Mouse (Mus musculus) erythroblast, adult 5-6 weeks (primary cell): Measurements from ENCODE around the gene Nacc2. TPM values are rescaled to one million over a fixed set of nuclear protein-coding genes. Genes with fewer than 3 reads are reported as not detected.

Source experiments
- ATAC-seq: replicated peaks from 2 replicates; pipeline ENCODE4 v1.8.0; 2016; ENCODE audit warnings: moderate number of reproducible peaks, mild to moderate bottlenecking, moderate TSS enrichment, inconsistent platforms; ENCODE audit not compliant: poor library complexity, low FRiP score, severe bottlenecking
- total RNA-seq, 2 experiments: library from RNA; stranded (forward) in 1 of 2; stranded (reverse) in 1 of 2; fragments of 150-400 nt in 1 of 2; fragments of 200-764, 138-1000 nt in 1 of 2; gene quantifications; 2 replicates each; pipeline versions ENCODE4 v1.2.3 to v1.2.4; 2015 to 2017; ENCODE audit warnings: low replicate concordance in 2 of 2

Nacc2 gene
- total RNA-seq, 2 experiments from 2014 or later, result 0.77 TPM; not detected in 1

DNA sequence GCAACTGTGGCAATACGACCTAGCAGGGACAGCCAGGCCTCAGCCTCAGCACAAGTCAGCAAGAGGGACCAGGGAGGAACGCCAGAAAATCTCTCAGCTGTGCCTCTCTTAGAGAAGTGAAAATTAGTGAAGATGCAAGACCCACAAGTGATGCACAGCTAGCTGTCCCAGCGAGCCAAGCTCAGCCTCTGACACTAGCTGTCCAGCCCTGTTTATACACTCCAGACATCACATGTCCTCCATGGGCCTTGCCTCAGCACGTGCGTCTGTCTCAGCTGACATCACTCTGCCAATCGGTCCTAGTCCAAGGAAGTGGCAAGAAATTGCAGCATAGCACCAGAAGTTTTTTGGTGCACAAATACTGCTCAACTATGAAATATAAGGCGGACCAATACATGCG lies 16.0 kb downstream of the Nacc2 start:
- ATAC-seq, result no peak

DNA sequence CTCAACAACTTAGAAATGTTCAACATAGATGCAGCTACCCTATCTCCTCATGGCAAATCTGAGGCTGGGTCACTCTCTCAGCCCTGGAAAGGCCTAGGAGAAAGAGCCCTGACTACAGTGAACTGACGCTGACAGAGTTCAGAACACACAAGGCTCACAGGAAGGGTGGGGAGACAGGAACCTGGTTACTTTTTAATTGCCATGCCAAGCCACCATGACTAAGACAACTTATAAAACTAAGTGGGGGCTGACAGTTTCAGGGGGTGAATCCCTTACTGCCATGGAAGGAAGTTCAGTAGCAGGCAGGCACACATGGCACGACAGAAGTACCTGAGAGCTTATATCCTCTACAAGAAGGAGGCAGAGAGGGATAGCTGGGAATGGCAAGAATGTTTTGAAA lies 16.8 kb downstream of the Nacc2 start:
- ATAC-seq, result no peak

DNA sequence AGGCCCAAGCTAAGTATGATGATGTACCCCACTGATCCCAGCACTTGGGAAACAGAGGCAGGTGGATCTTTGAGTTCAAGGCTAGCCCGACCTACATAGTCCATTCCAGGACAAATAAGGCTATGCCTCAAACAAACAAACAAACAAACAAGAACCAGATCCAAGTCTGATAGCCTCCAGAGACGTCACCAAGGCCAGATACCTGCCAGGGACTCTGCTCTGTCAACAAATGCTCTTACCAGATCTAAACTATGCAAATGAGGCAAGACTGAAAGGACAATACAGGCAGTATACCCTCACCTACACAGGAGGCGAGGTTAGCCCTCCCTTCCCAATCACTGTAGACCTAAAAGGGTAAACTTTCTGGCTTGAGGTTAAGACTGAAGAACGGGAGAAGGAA lies 22.7 kb downstream of the Nacc2 start:
- no peak for ATAC-seq

GRCm38 (mm10) chr2:26099851-26100250 lies 23.2 kb downstream of the Nacc2 start:
- no peak for ATAC-seq

- no peak for ATAC-seq
Measured at GRCm38 (mm10) chr2:26099260-26099659, 23.8 kb downstream of the Nacc2 start.

DNA sequence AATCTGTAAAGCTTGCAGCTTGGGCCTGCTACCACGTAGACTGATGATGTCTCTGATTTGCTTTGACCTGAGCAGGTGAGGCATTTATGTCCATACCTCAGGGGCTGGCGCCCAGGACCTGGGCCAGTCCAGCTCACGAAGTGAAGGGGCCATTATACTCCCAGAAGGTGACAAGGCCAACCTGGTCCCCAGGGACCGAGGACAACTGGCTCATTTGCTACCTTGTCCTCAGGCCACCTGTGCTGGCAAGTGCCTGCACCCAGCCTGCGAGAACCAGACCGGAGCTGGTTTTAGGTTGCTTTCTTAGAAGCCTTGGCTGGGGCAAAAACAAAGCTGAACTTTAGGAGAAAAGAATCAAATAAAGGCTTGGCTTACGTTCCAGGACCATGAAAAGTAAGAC lies 29.1 kb downstream of the Nacc2 start:
- no peak for ATAC-seq

GRCm38 (mm10) chr2:26091771-26092393 lies 31.1 kb downstream of the Nacc2 start:
- ATAC-seq, result no peak

DNA sequence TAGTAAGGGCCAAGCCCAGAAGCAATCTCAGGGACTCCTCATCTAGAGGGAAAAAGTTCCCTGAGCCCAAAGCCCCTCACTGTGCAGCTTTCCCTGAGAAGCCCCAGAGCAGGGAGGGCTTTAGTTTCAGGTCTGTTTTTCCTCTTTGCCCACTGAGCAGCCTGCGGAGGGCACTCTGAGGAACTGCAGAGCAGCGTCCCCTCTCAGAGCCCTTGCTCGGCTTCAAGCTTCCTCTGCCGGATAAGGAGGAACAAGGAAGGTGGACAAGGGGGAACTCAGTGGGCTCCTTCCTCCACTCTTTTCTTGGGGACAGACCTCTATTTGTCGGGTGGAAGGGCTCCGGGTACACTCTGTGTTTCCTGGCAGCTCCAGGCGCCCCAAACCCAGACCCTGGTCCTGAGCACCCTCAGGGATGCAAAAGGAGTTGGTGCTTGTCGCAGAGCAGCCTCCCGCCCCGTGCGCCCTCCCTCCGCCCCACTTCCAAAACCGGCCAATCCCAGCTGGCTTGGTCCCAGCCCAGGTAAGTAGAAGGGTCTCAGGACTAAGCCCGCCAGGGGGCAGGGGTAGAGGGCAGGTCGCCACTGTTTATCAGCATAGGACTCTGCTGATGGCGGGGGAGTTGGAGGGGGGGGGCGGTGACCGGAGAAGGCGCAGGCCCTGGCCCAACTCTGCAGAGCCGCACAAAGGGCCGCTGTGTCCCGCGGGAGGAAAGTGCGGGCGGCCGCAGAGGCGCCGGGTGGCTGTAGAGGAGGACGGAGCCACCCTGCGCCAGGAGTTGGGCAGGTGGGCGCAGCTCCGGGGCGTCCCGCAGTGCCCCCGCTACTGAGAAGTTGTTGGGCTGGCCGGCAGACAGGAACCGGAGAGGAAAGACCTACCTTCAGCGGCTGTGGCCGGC lies 31.9 kb downstream of the Nacc2 start:
- no peak for ATAC-seq

- no peak for ATAC-seq
Measured at GRCm38 (mm10) chr2:26089005-26089404, 34.0 kb downstream of the Nacc2 start.

GRCm38 (mm10) chr2:26086926-26087600 lies 36.0 kb downstream of the Nacc2 start:
- ATAC-seq, result peak; percentile 92

- peak; percentile 46 for ATAC-seq
Measured at GRCm38 (mm10) chr2:26086505-26086904, 36.5 kb downstream of the Nacc2 start.

DNA sequence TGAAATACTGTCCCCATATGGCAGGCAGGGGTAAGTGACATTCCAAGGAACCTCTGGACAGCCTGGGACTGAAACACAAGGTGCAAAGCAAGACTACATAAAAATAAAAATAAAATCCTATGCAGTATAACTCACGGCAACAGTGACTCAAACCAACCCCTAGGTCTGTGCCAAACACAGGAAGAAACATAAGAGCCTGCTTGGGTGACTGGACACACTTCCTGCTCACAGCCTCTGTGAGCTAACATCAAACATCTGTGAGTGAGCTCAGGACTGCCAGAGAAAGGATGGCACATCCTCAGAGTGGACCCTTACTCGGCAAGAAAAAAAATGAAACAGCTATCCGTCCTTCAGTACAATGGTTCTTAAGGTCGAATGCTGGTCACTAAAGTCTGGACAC lies 40.1 kb downstream of the Nacc2 start:
- no peak for ATAC-seq

- ATAC-seq, result no peak
Measured at GRCm38 (mm10) chr2:26080830-26081229, 42.2 kb downstream of the Nacc2 start.

GRCm38 (mm10) chr2:26079409-26079808 lies 43.6 kb downstream of the Nacc2 start:
- ATAC-seq, result no peak

GRCm38 (mm10) chr2:26077068-26077467 lies 46.0 kb downstream of the Nacc2 start:
- no peak for ATAC-seq

GRCm38 (mm10) chr2:26076121-26076520 lies 46.9 kb downstream of the Nacc2 start:
- no peak for ATAC-seq

GRCm38 (mm10) chr2:26074551-26074950 lies 48.5 kb downstream of the Nacc2 start:
- no peak for ATAC-seq

- ATAC-seq, result no peak
Measured at GRCm38 (mm10) chr2:26068592-26068991, 54.4 kb downstream of the Nacc2 start.

- peak; percentile 91 for ATAC-seq
Measured at GRCm38 (mm10) chr2:26068175-26068574, 54.8 kb downstream of the Nacc2 start.

DNA sequence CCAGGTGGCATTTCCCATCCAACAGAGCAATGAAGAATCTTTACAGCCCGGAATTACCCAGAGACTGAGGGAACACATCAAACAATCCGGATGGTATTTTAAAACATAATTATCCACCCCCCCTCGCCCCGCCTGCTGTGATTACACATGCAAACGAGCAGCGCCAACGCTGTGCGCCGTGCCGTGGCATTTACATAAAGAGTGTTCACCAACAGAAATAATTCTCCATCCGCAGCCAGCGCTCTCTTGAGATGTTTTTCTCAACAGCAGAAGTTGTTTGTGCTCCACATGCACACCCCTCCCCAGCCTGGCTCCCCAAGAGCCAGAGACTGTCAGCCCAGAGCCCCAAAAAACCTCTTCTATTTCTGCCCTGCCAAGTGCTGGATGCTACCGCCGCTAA lies 56.5 kb downstream of the Nacc2 start:
- ATAC-seq, result no peak
